Mouse (Mus musculus) small intestine, adult 2 months (tissue): ENCODE results near the gene Hist1h3d.
"Not testable (repeated sequence)": the region's sequence is repeated elsewhere in the genome, so short reads cannot be mapped to it uniquely, and the experiment has no call there.

Source experiments
- CTCF ChIP-seq: fragments of 200-500 bp; IDR thresholded peaks from 2 replicates; pipeline ENCODE4 v1.5.1; 2012; ENCODE audit warnings: low read depth, mild to moderate bottlenecking, control low read depth, inconsistent platforms, low read length, moderate library complexity, mixed read lengths; ENCODE audit not compliant: insufficient replicate concordance, insufficient read length; ENCODE audit errors: extremely low read depth
- POLR2A ChIP-seq: fragments of 200-500 bp; IDR thresholded peaks from 2 replicates; pipeline ENCODE4 v1.6.1; 2012; ENCODE audit warnings: low read depth, mild to moderate bottlenecking, control low read depth, inconsistent platforms, low read length, moderate library complexity

DNA sequence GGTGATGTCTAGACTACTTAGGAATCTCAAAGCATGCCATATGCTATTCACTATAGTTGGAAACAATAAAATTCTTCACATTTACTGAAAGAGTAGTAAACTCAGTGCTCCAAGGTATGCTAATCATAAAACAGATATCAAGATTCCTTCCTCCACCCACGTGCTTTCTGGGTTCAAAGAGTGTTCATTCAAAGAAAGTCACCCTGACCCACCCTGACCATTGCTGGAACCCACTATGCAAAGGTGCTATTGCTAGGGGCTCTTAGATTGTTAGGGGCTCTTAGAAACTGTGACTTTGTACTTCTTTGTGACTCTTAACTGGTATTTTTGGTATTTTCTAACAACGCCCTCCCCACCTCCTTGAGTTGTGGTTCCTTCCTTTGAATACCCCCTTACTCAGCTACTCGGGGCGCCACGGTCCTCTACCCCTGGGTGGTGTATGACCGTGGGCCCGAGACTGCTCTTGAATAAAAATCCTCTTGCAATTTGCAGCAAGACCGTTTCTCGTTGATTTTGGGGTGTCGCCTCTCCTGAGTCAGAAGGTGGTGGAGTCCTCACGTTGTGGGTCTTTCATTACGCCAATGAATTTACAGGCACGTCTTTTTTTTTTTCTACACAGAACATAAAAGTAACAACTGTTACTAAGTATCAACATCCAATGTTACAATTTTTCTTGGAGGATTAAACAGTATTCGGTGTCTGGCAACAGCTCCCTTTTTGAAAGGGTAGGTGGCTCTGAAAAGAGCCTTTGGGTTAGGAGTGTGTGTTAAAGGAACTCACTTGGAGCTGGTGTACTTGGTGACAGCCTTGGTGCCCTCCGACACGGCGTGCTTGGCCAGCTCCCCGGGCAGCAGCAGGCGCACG lies 2.3 kb upstream of the Hist1h3d start:
- not testable (repeated sequence) for TF ChIP-seq POLR2A, CTCF
